Mouse (Mus musculus) limb, embryonic 13.5 days (tissue): ENCODE data around the gene Rbm4. TPM values are rescaled to one million over a fixed set of nuclear protein-coding genes. Genes with fewer than 3 reads are reported as not detected.
A peak's percentile ranks its signal among the peaks of the same experiment; 100 is the strongest.
"Not testable (repeated sequence)": the region's sequence is repeated elsewhere in the genome, so short reads cannot be mapped to it uniquely, and the experiment has no call there.

Source experiments
- ATAC-seq: fragments of 200-750 bp; cut with Nextera tagmentation; 2 replicates; pipeline ENCODE4 v1.8.0; 2017; ENCODE audit warnings: low read depth, moderate number of reproducible peaks, moderate TSS enrichment; ENCODE audit not compliant: low FRiP score
- H3K27ac ChIP-seq: fragments of 300-500 bp; sonication (generic); 2 replicates; pipeline ENCODE4 v1.5.1; 2015; ENCODE audit warnings: inconsistent platforms, mild to moderate bottlenecking, moderate library complexity
- H3K27me3 ChIP-seq: fragments of 300-500 bp; sonication (generic); 2 replicates; pipeline ENCODE4 v1.6.1; 2015; ENCODE audit warnings: mild to moderate bottlenecking, inconsistent platforms
- H3K36me3 ChIP-seq: fragments of 300-500 bp; sonication (generic); 2 replicates; pipeline ENCODE4 v1.6.1; 2015; ENCODE audit warnings: inconsistent platforms, mild to moderate bottlenecking, moderate library complexity
- H3K4me1 ChIP-seq: fragments of 300-500 bp; sonication (generic); 2 replicates; pipeline ENCODE4 v1.6.1; 2015; ENCODE audit warnings: inconsistent platforms
- H3K4me2 ChIP-seq: fragments of 300-500 bp; sonication (generic); replicated peaks from 2 replicates; pipeline ENCODE4 v1.6.1; 2015; ENCODE audit warnings: inconsistent platforms, mild to moderate bottlenecking, moderate library complexity
- H3K4me3 ChIP-seq: fragments of 300-500 bp; sonication (generic); 2 replicates; pipeline ENCODE4 v1.5.1; 2015; ENCODE audit warnings: moderate library complexity, mild to moderate bottlenecking, inconsistent platforms
- H3K9ac ChIP-seq: fragments of 300-500 bp; sonication (generic); 2 replicates; pipeline ENCODE4 v1.6.1; 2015; ENCODE audit warnings: mild to moderate bottlenecking, inconsistent platforms
- H3K9me3 ChIP-seq: fragments of 300-500 bp; sonication (generic); 2 replicates; pipeline ENCODE4 v1.6.1; 2016; ENCODE audit warnings: inconsistent platforms
- WGBS: fragments of 180-500 bp; shearing (Covaris S2); methylation state at CpG from one replicate; pipeline ENCODE4 v1.1.7; 2015; 5-methylcytosine and 5-hydroxymethylcytosine counted together
- polyA plus RNA-seq: library from polyadenylated mRNA; unstranded; fragments of >200 nt; fragmentation: Nextera tagmentation; extraction: Ambion mirVana; gene quantifications from 2 replicates; pipeline ENCODE4 v1.2.1, GENCODE M21; 2015

The Rbm4 gene
- polyA plus RNA-seq, 1 experiment from 2014 or later, result 81.7 TPM

- Histone ChIP-seq H3K4me1 (0 out of 2 replicates have a peak, but pooled peaks cover 1% of the 10 kb centered on the region), H3K27ac (no peak overlapping the region), H3K4me2 (no peak overlapping the region), H3K36me3 (no peaks in the 10 kb centered on the region), H3K9me3 (0 out of 2 replicates have a peak, but pooled peaks cover 5% of the 10 kb centered on the region), H3K9ac (no peak overlapping the region), H3K27me3 (no peaks in the 10 kb centered on the region), H3K4me3 (no peak overlapping the region)
- no peak for ATAC-seq
- WGBS, result 75% methylated on average over 1 of the region's 1 CpGs
Measured at GRCm38 (mm10) chr19:4817182-4817835, 23.6 kb upstream of the Rbm4 start.

- Histone ChIP-seq H3K4me2 (no peak overlapping the region), H3K36me3 (no peaks in the 10 kb centered on the region), H3K4me1 (peaks cover 19% of the 10 kb centered on the region), H3K9ac (no peak overlapping the region), H3K9me3 (0 out of 2 replicates have a peak, but pooled peaks cover 5% of the 10 kb centered on the region), H3K27me3 (no peaks in the 10 kb centered on the region), H3K27ac (no peak overlapping the region), H3K4me3 (no peak overlapping the region)
- WGBS, result 77% methylated on average over 6 of the region's 6 CpGs
- ATAC-seq, result no peak
Measured at GRCm38 (mm10) chr19:4813015-4813414, 19.3 kb upstream of the Rbm4 start.

GRCm38 (mm10) chr19:4812334-4812949 lies 18.7 kb upstream of the Rbm4 start:
- not testable (repeated sequence) for ATAC-seq, H3K9me3 ChIP-seq, H3K36me3 ChIP-seq, H3K27me3 ChIP-seq
- Histone ChIP-seq H3K9ac (peak overlapping the region; percentile 84), H3K27ac (peak overlapping the region; percentile 93), H3K4me3 (peak overlapping the region; percentile 89), H3K4me1 (peaks cover 21% of the 10 kb centered on the region), H3K4me2 (peak overlapping the region; percentile 60)
- WGBS, result 78% methylated on average over 8 of the region's 8 CpGs

- Histone ChIP-seq H3K27me3 (no peaks in the 10 kb centered on the region), H3K4me3 (peak overlapping the region; percentile 89), H3K36me3 (peaks cover 4% of the 10 kb centered on the region; the same call in 1 of the 2 replicates), H3K4me2 (peak overlapping the region; percentile 60), H3K9me3 (0 out of 2 replicates have a peak, but pooled peaks cover 5% of the 10 kb centered on the region), H3K9ac (peak overlapping the region; percentile 84), H3K27ac (peak overlapping the region; percentile 93), H3K4me1 (peaks cover 21% of the 10 kb centered on the region)
- WGBS, result 4% methylated on average over 12 of the region's 12 CpGs
- peak; percentile 60 for ATAC-seq
Measured at GRCm38 (mm10) chr19:4811909-4812242, 18.2 kb upstream of the Rbm4 start.

GRCm38 (mm10) chr19:4811063-4811908 lies 17.6 kb upstream of the Rbm4 start, which contains the start of the genes Gm21992 and Rbm14:
Gene Gm21992, minus strand, starts transcription at chr19:4811612.
Gene Rbm14, minus strand, starts transcription at chr19:4811634.
- H3K36me3 ChIP-seq, result peaks cover 4% of the 10 kb centered on the region
- H3K9ac ChIP-seq, result peak within 1 kb of the TSS; percentile 84
- peak within 1 kb of the TSS; percentile 93 for H3K27ac ChIP-seq
- peak within 1 kb of the TSS; percentile 85 for H3K4me2 ChIP-seq
- WGBS, result under 1% methylated on average over 83 of the region's 83 CpGs
- H3K9me3 ChIP-seq, result 0 out of 2 replicates have a peak, but pooled peaks cover 5% of the 10 kb centered on the region
- peak within 1 kb of the TSS; percentile 89 for H3K4me3 ChIP-seq
- ATAC-seq, result peak; percentile 98
- H3K4me1 ChIP-seq, result peaks cover 21% of the 10 kb centered on the region
- H3K27me3 ChIP-seq, result no peaks in the 10 kb centered on the region

GRCm38 (mm10) chr19:4810746-4811062 lies 17.0 kb upstream of the Rbm4 start:
- H3K27ac ChIP-seq, result peak overlapping the region; percentile 91
- peak overlapping the region; percentile 82 for H3K9ac ChIP-seq
- peak overlapping the region; percentile 85 for H3K4me2 ChIP-seq
- H3K27me3 ChIP-seq, result no peaks in the 10 kb centered on the region
- peak overlapping the region; percentile 89 for H3K4me3 ChIP-seq
- WGBS, result 0% methylated on average over 17 of the region's 17 CpGs
- ATAC-seq, result no peak
- 0 out of 2 replicates have a peak, but pooled peaks cover 4% of the 10 kb centered on the region for H3K9me3 ChIP-seq
- peaks cover 25% of the 10 kb centered on the region for H3K4me1 ChIP-seq
- peaks cover 4% of the 10 kb centered on the region for H3K36me3 ChIP-seq

GRCm38 (mm10) chr19:4810309-4810708 lies 16.6 kb upstream of the Rbm4 start:
- Histone ChIP-seq H3K27ac (peak overlapping the region; percentile 91; the same call in 1 of the 2 replicates), H3K4me1 (peaks cover 26% of the 10 kb centered on the region), H3K4me2 (peak overlapping the region; percentile 85), H3K36me3 (peaks cover 4% of the 10 kb centered on the region), H3K27me3 (no peaks in the 10 kb centered on the region), H3K9ac (peak overlapping the region; percentile 82), H3K4me3 (peak overlapping the region; percentile 89), H3K9me3 (0 out of 2 replicates have a peak, but pooled peaks cover under 1% of the 10 kb centered on the region)
- no peak for ATAC-seq
- under 1% methylated on average over 14 of the region's 14 CpGs for WGBS

GRCm38 (mm10) chr19:4803283-4803682 lies 9.6 kb upstream of the Rbm4 start:
- H3K4me3 ChIP-seq, result no peak overlapping the region
- no peak overlapping the region for H3K27ac ChIP-seq
- H3K36me3 ChIP-seq, result peaks cover 63% of the 10 kb centered on the region
- no peak for ATAC-seq
- no peaks in the 10 kb centered on the region for H3K9me3 ChIP-seq
- no peaks in the 10 kb centered on the region for H3K27me3 ChIP-seq
- peaks cover 9% of the 10 kb centered on the region for H3K4me1 ChIP-seq
- H3K4me2 ChIP-seq, result no peak overlapping the region
- H3K9ac ChIP-seq, result no peak overlapping the region
- 88% methylated on average over 10 of the region's 10 CpGs for WGBS

- WGBS, result 93% methylated on average over 7 of the region's 7 CpGs
- Histone ChIP-seq H3K27me3 (no peaks in the 10 kb centered on the region), H3K4me3 (no peak overlapping the region), H3K9ac (no peak overlapping the region), H3K9me3 (no peaks in the 10 kb centered on the region), H3K4me2 (no peak overlapping the region), H3K4me1 (0 out of 2 replicates have a peak, but pooled peaks cover 5% of the 10 kb centered on the region), H3K36me3 (peaks cover 69% of the 10 kb centered on the region), H3K27ac (no peak overlapping the region)
- no peak for ATAC-seq
Measured at GRCm38 (mm10) chr19:4802691-4803091, 9.0 kb upstream of the Rbm4 start.

GRCm38 (mm10) chr19:4799083-4799482 lies 5.4 kb upstream of the Rbm4 start:
- peaks cover 72% of the 10 kb centered on the region for H3K36me3 ChIP-seq
- no peaks in the 10 kb centered on the region for H3K9me3 ChIP-seq
- H3K27me3 ChIP-seq, result no peaks in the 10 kb centered on the region
- H3K27ac ChIP-seq, result no peak overlapping the region
- no peak overlapping the region for H3K9ac ChIP-seq
- no peak overlapping the region for H3K4me3 ChIP-seq
- no peak overlapping the region for H3K4me2 ChIP-seq
- 96% methylated on average over 5 of the region's 5 CpGs for WGBS
- H3K4me1 ChIP-seq, result peaks cover 10% of the 10 kb centered on the region
- no peak for ATAC-seq

- Histone ChIP-seq H3K27me3 (no peaks in the 10 kb centered on the region), H3K27ac (no peak overlapping the region), H3K4me2 (no peak overlapping the region), H3K9me3 (no peaks in the 10 kb centered on the region), H3K4me3 (no peak overlapping the region), H3K36me3 (peaks cover 60% of the 10 kb centered on the region), H3K9ac (no peak overlapping the region), H3K4me1 (peaks cover 12% of the 10 kb centered on the region)
- 96% methylated on average over 2 of the region's 2 CpGs for WGBS
- ATAC-seq, result no peak
Measured at GRCm38 (mm10) chr19:4797846-4798245, 4.1 kb upstream of the Rbm4 start.

- no peak for ATAC-seq
- no peak overlapping the region for H3K4me2 ChIP-seq
- H3K27me3 ChIP-seq, result no peaks in the 10 kb centered on the region
- H3K36me3 ChIP-seq, result peaks cover 53% of the 10 kb centered on the region
- no peak overlapping the region for H3K27ac ChIP-seq
- H3K4me1 ChIP-seq, result peaks cover 29% of the 10 kb centered on the region
- H3K4me3 ChIP-seq, result no peak overlapping the region
- no peak overlapping the region for H3K9ac ChIP-seq
- H3K9me3 ChIP-seq, result no peaks in the 10 kb centered on the region
- WGBS, result 95% methylated on average over 1 of the region's 1 CpGs
Measured at GRCm38 (mm10) chr19:4795929-4796328, 2.2 kb upstream of the Rbm4 start.
